Mouse (Mus musculus) cerebellum, adult 2 months (tissue): ENCODE measurements around the gene Fgfr2. TPM values are rescaled to one million over a fixed set of nuclear protein-coding genes. Genes with fewer than 3 reads are reported as not detected.

Experiments used
- DNase-seq, 2 experiments: peaks; one replicate each; pipeline ENCODE4 v3.0.0; 2021
- H3K27ac ChIP-seq: fragments of 200-500 bp; 2 replicates; pipeline ENCODE4 v1.5.1; 2012; ENCODE audit warnings: low read length, control low read depth, inconsistent platforms; ENCODE audit not compliant: insufficient read depth
- H3K27me3 ChIP-seq: fragments of 200-500 bp; 2 replicates; pipeline ENCODE4 v1.6.1; 2012; ENCODE audit warnings: inconsistent platforms, mild to moderate bottlenecking, low read length, moderate library complexity; ENCODE audit not compliant: control insufficient read depth, insufficient read depth
- H3K4me1 ChIP-seq: fragments of 200-500 bp; 2 replicates; pipeline ENCODE4 v1.6.1; 2011; ENCODE audit warnings: low read length; ENCODE audit not compliant: control insufficient read depth, insufficient read depth
- H3K4me3 ChIP-seq: fragments of 200-500 bp; replicated peaks from 2 replicates; pipeline ENCODE3; 2011; ENCODE audit warnings: mild to moderate bottlenecking, low read depth, low read length, control low read depth; ENCODE audit not compliant: insufficient read depth
- CTCF ChIP-seq: fragments of 200-500 bp; IDR thresholded peaks from 2 replicates; pipeline ENCODE4 v1.5.1; 2011; ENCODE audit warnings: low read depth, mild to moderate bottlenecking, control low read depth, low read length, moderate library complexity, borderline replicate concordance; ENCODE audit not compliant: insufficient read depth
- POLR2A ChIP-seq: fragments of 200-500 bp; IDR thresholded peaks from 2 replicates; pipeline ENCODE4 v1.6.1; 2011; ENCODE audit warnings: low read length, control low read depth, borderline replicate concordance; ENCODE audit not compliant: insufficient read depth
- WGBS: fragments of 180-500 bp; shearing (Covaris S2); methylation state at CpG from one replicate; pipeline ENCODE4 v1.1.7; 2018; 5-methylcytosine and 5-hydroxymethylcytosine counted together
- polyA plus RNA-seq: library from polyadenylated mRNA; depleted of rRNA; stranded (reverse); fragments of >200 nt; gene quantifications from 2 replicates; pipeline ENCODE4 v1.2.3, GENCODE M21; 2012

The Fgfr2 gene
- polyA plus RNA-seq, 1 experiment = 95.3 TPM

DNA sequence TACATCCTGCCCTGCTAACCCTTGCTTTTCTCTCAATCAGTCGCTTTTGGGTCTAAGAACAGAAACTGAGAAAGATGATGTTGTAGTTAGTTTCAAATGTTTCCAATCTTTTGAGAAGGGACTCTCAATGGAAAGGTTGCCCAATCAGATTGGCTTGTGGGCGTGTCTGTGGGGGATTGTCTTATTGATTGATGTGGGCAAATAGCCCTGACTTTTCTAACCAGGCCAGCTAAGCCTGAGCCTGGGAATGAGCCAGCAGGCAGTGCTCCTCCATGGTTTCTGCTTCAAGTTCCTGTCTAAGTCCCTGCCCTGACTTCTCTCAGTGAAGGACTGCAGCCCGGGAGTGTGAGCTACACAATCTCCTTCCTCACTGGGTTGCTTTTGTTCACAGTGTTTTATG is 2133.8 kb downstream of the Fgfr2 start:
- H3K4me1 ChIP-seq = no peaks in the 10 kb centered on the region
- H3K27me3 ChIP-seq = no peaks in the 10 kb centered on the region
- no peak for DNase-seq
- H3K4me3 ChIP-seq = no peak overlapping the region
- H3K27ac ChIP-seq = no peak overlapping the region
- TF ChIP-seq CTCF = no peak
- no peak for TF ChIP-seq POLR2A
- 61% methylated on average over 3 of the region's 3 CpGs for WGBS

DNA sequence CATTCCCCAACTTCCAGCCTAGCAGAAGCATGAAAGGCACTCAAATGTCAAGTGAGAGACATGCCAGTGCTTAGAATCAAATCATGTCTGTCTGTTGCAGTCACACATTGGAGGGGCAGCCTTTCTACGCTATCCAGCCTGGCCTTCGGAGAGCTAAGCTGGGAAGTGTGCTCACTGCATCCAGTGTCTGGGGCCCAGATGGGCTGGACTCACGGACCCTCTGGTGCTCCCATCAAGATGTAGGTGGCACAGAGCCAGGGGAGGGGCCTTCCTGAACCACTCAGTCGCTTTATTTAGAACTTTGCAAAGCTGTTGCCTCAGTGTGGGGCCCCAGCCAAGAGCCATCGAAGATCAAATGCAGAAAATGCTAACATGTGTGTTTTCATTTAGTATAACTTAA is 2135.0 kb downstream of the Fgfr2 start:
- WGBS = 42% methylated on average over 5 of the region's 5 CpGs
- no peak for TF ChIP-seq CTCF
- no peak for TF ChIP-seq POLR2A
- H3K27me3 ChIP-seq = no peaks in the 10 kb centered on the region
- DNase-seq = no peak
- no peak overlapping the region for H3K27ac ChIP-seq
- no peak overlapping the region for H3K4me3 ChIP-seq
- H3K4me1 ChIP-seq = no peaks in the 10 kb centered on the region

DNA sequence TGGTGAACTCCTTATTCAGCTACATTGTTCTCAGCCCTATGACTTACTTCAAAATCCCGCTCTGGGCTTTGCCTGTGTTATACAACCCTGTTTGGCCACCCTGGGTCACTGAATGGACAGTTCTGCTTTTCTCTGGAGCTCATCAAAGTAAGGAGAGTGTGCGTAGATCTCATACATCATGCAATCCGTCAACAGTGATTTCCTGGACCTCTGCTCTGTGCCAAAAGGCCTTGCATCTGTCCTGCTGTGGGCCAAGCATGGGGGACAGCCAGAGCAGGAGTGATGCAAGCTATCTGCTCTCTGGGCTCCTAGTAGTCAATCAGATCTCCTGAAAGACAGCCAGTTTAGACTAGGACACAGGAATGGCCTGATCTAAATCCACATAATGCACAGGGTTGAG is 2137.4 kb downstream of the Fgfr2 start:
- no peak overlapping the region for H3K27ac ChIP-seq
- no peak for DNase-seq
- no peak for TF ChIP-seq CTCF
- no peak for TF ChIP-seq POLR2A
- H3K4me1 ChIP-seq = no peaks in the 10 kb centered on the region
- H3K4me3 ChIP-seq = no peak overlapping the region
- H3K27me3 ChIP-seq = no peaks in the 10 kb centered on the region
- WGBS = 78% methylated on average over 3 of the region's 3 CpGs

DNA sequence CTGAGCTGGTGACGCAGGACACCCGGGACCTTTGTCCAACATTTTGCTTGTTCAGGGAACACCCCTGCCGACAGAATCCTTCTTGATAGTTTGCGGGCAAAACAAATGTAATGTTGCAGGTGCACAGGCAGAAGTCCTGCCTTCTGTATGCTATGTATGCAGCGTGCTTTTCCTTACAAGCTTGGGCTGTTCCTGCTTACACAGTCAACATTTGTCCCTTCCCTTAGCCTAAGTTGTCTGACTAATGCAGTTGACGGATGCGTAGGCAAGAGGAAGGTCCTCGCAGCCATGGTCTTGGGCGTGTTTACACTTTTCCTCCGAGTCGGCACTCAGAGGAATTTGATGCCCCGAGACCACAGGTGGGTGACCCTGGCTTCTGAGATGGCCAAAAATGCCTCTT is 2138.0 kb downstream of the Fgfr2 start:
- DNase-seq = no peak
- WGBS = 85% methylated on average over 12 of the region's 12 CpGs
- no peak for TF ChIP-seq CTCF
- no peak for TF ChIP-seq POLR2A
- no peaks in the 10 kb centered on the region for H3K4me1 ChIP-seq
- no peak overlapping the region for H3K27ac ChIP-seq
- no peak overlapping the region for H3K4me3 ChIP-seq
- no peaks in the 10 kb centered on the region for H3K27me3 ChIP-seq

DNA sequence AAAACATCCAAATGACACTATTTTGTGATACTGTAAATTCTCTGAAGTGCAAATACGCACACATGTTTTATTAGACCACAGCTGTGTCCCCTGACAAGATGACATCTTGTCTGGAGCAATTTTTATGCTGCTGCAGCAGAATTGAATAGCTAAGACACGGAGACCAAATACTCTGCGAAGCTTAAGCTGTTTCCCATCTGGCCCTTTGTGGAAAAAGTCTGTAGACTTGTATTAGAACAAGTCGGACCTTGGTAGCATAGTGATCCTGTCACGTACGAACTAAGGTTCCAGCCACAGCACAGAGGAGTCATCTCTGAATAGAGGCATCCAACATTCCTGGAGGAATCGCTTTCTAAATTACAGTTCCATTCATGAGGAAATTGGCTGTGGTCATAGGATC is 2138.9 kb downstream of the Fgfr2 start:
- WGBS = 85% methylated on average over 7 of the region's 7 CpGs
- TF ChIP-seq CTCF = no peak
- TF ChIP-seq POLR2A = no peak
- Histone ChIP-seq H3K27me3 (no peaks in the 10 kb centered on the region), H3K27ac (no peak overlapping the region), H3K4me3 (no peak overlapping the region), H3K4me1 (no peaks in the 10 kb centered on the region)
- DNase-seq = no peak

DNA sequence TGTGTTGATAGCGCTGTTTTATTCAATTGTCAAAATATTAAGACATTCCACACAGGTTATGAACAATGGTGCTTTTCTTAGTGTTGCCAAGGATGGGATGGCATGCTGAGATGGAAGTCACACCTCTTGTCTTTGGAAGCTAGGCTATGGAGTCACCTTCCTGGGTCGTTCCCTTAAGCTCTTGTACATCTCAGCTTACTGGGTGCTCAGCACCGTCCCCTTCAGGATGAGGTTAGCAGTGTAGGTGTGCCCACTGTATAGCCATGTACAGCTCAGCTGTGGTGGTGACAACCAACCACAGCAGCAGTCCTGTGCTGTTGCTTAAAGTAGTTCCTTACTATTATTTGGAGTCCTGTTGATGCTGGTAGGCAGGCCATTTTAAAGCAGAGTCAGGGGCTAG is 2140.3 kb downstream of the Fgfr2 start:
- H3K27ac ChIP-seq = no peak overlapping the region
- TF ChIP-seq POLR2A = no peak
- TF ChIP-seq CTCF = no peak
- peaks cover 7% of the 10 kb centered on the region for H3K4me1 ChIP-seq
- no peaks in the 10 kb centered on the region for H3K27me3 ChIP-seq
- DNase-seq = no peak
- 68% methylated on average over 3 of the region's 3 CpGs for WGBS
- H3K4me3 ChIP-seq = no peak overlapping the region

DNA sequence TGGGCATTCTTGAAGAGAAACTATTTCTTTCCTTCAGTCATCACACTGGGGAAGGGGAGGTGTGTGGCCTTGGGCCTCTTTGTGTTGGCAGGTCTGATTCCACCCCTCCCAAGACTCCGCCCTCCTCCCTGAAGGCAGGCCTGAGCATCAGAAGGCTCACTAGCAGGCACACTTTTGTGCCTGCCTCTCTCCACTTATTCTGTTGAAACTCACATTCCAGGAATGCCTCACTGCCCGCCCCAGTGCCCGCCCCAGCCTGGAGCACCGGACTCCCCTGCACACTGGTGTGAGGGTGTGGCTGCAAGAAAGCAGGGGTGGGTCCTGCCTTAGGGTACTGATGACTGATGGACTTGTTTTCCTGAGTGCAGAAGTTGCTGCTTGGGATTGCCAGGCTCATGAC is 2140.8 kb downstream of the Fgfr2 start:
- no peak overlapping the region for H3K27ac ChIP-seq
- no peak for DNase-seq
- no peak overlapping the region for H3K4me3 ChIP-seq
- H3K27me3 ChIP-seq = no peaks in the 10 kb centered on the region
- WGBS = 86% methylated on average over 4 of the region's 4 CpGs
- TF ChIP-seq CTCF (no peak), POLR2A (no peak)
- peaks cover 12% of the 10 kb centered on the region for H3K4me1 ChIP-seq

DNA sequence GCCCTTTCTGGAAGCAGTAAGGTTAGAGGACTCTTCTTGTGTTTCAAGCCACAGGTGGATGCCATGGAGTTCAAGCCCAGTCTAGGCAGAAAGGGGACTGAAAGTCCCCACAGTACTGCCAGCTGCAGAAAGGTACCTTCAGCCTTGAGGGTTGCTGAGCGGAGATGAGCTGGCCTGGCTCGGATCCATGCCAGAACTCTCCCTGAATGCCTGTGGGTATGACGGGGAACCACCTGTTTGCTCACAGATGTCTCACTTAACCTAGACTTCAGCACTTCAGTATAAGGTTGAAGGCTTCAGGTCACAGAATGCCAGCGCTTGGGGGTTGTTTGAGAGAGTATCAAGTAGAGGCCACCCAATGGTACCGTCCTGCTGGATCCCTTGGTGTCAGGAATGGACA is 2143.0 kb downstream of the Fgfr2 start:
- no peak for TF ChIP-seq POLR2A
- H3K4me1 ChIP-seq = peaks cover 17% of the 10 kb centered on the region
- H3K4me3 ChIP-seq = no peak overlapping the region
- DNase-seq = no peak
- no peak overlapping the region for H3K27ac ChIP-seq
- no peaks in the 10 kb centered on the region for H3K27me3 ChIP-seq
- WGBS = 92% methylated on average over 5 of the region's 5 CpGs
